Mouse (Mus musculus): ENCODE results near the gene Gm49380.

GRCm38 (mm10) chr9:44074395-44075275 is 38.7 kb downstream of the Gm49380 start:
- TF ChIP-seq SIN3A (IDR thresholded peaks at IDR 0.05; ENCODE audit: low read length): no peak
- no peak for TF ChIP-seq RCOR1 (IDR thresholded peaks at IDR 0.05; ENCODE audit: low read depth, low read length)
- TF ChIP-seq ZC3H11A (IDR thresholded peaks at IDR 0.05; ENCODE audit: low read depth, low read length): no peak
- no peak for TF ChIP-seq TAL1 (IDR thresholded peaks at IDR 0.05; ENCODE audit: low read length)
